Mouse (Mus musculus) cerebellum, adult 2 months (tissue): Measurements from ENCODE around the gene Rpusd3.
A peak's percentile ranks its signal among the peaks of the same experiment; 100 is the strongest.

Experiments
- CTCF ChIP-seq: fragments of 200-500 bp; IDR thresholded peaks from 2 replicates; pipeline ENCODE4 v1.5.1; 2011; ENCODE audit warnings: low read depth, mild to moderate bottlenecking, control low read depth, low read length, moderate library complexity, borderline replicate concordance; ENCODE audit not compliant: insufficient read depth
- POLR2A ChIP-seq: fragments of 200-500 bp; IDR thresholded peaks from 2 replicates; pipeline ENCODE4 v1.6.1; 2011; ENCODE audit warnings: low read length, control low read depth, borderline replicate concordance; ENCODE audit not compliant: insufficient read depth

GRCm38 (mm10) chr6:113419199-113419587 is at the start of gene Rpusd3:
- TF ChIP-seq CTCF (no peak), POLR2A (peak; percentile 98)
